ENCODE assay signal across 6 mouse cellular contexts in the genomic region with DNA sequence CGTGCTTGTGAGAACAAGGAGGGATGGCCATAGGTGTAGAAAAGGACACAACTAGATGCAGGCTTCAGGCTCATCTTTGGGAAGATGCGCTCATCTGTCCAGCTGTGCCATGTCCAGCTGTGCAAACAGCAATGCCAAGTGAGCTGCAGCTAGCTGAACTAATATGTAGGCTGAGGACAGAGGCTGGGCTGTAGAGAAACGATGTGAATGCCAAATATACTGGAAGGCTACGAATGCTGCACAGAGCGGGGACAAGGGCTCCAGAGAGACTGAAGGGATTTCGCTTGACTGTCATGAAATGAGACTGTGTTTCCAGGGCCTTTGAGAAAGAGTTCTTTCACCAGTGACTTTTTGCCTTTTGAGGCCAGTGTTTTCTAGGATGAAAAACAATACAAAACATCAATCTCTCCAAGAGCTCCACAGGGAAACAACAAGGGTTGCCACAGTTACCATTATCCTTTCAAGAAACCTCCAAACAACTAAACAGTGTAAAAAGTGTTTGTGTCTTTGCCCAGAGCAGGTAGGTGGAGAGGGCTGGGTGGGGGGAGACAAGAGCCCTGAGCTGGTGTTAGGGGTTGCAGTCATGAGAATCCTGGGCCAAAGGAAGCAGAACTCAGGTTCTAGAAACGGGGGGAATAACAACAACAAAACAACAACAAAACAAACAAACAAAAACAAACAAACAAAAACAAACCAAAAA.
A peak's percentile ranks its signal among the peaks of the same experiment; 100 is the strongest.
DNase-seq lines count a peak whose midpoint lies in the region; ATAC-seq and TF ChIP-seq lines count a peak whose summit lies in the region.
"Not testable (repeated sequence)": the region's sequence is repeated elsewhere in the genome, so short reads cannot be mapped to it uniquely, and the experiment has no call there.

No protein-coding gene starts in this region.

- not testable (repeated sequence) for H3K4me2 ChIP-seq in forebrain, postnatal 0 days (ENCODE audit: low read depth); hindbrain, embryonic 13.5 days; hindbrain, embryonic 16.5 days (ENCODE audit: low read length); midbrain, embryonic 15.5 days; neural tube, embryonic 11.5 days (ENCODE audit: low read depth); neural tube, embryonic 14.5 days (ENCODE audit: low read depth, low read length)

- TF ChIP-seq CTCF in forebrain, postnatal 0 days (IDR thresholded peaks at IDR 0.05; ENCODE audit: low read depth) = not testable (repeated sequence)

- not testable (repeated sequence) for H3K9me3 ChIP-seq in forebrain, postnatal 0 days (ENCODE audit: low read length); hindbrain, embryonic 13.5 days; hindbrain, embryonic 16.5 days (ENCODE audit: control insufficient read depth, low read length); midbrain, embryonic 15.5 days; neural tube, embryonic 11.5 days (ENCODE audit: control insufficient read depth, low read length); neural tube, embryonic 14.5 days (ENCODE audit: control insufficient read depth, low read length)

- not testable (repeated sequence) for H3K27me3 ChIP-seq in forebrain, postnatal 0 days (ENCODE audit: insufficient read depth, low read length); hindbrain, embryonic 13.5 days; hindbrain, embryonic 16.5 days (replicated peaks; ENCODE audit: control insufficient read depth, insufficient read depth, low read length); midbrain, embryonic 15.5 days (replicated peaks); neural tube, embryonic 11.5 days (ENCODE audit: control insufficient read depth, insufficient read depth, low read length); neural tube, embryonic 14.5 days (ENCODE audit: control insufficient read depth, insufficient read depth, low read length)

- WGBS in forebrain, postnatal 0 days = 68% methylated on average over 6 of the region's 7 CpGs
- 41% methylated on average over 6 of the region's 7 CpGs for WGBS in hindbrain, embryonic 13.5 days
- WGBS in hindbrain, embryonic 16.5 days = 48% methylated on average over 4 of the region's 7 CpGs
- 53% methylated on average over 6 of the region's 7 CpGs for WGBS in midbrain, embryonic 15.5 days
- 62% methylated on average over 6 of the region's 7 CpGs for WGBS in neural tube, embryonic 11.5 days
- 34% methylated on average over 6 of the region's 7 CpGs for WGBS in neural tube, embryonic 14.5 days

- not testable (repeated sequence) for H3K9ac ChIP-seq in forebrain, postnatal 0 days; hindbrain, embryonic 13.5 days; hindbrain, embryonic 16.5 days (ENCODE audit: low read depth, low read length); midbrain, embryonic 15.5 days; neural tube, embryonic 11.5 days (ENCODE audit: low read length); neural tube, embryonic 14.5 days (replicated peaks; ENCODE audit: low read depth, low read length)

- not testable (repeated sequence) for H3K4me1 ChIP-seq in forebrain, postnatal 0 days (ENCODE audit: insufficient read depth); hindbrain, embryonic 13.5 days (replicated peaks); hindbrain, embryonic 16.5 days (ENCODE audit: control insufficient read depth, insufficient read depth, low read depth, low read length); midbrain, embryonic 15.5 days; neural tube, embryonic 11.5 days (ENCODE audit: control insufficient read depth, insufficient read depth, low read length); neural tube, embryonic 14.5 days (ENCODE audit: control insufficient read depth, insufficient read depth, low read length)

- not testable (repeated sequence) for H3K4me3 ChIP-seq in forebrain, postnatal 0 days (ENCODE audit: low read depth, low read length); hindbrain, embryonic 13.5 days; hindbrain, embryonic 16.5 days (ENCODE audit: low read length); midbrain, embryonic 15.5 days; neural tube, embryonic 11.5 days (ENCODE audit: low read depth, low read length); neural tube, embryonic 14.5 days (ENCODE audit: low read depth, low read length)

- DNase-seq in forebrain, postnatal 0 days; neural tube, embryonic 11.5 days (ENCODE audit: low spot score): not testable (repeated sequence)

- not testable (repeated sequence) for H3K36me3 ChIP-seq in forebrain, postnatal 0 days (ENCODE audit: insufficient read depth); hindbrain, embryonic 13.5 days; hindbrain, embryonic 16.5 days (ENCODE audit: control insufficient read depth, insufficient read depth, low read length); midbrain, embryonic 15.5 days (replicated peaks); neural tube, embryonic 11.5 days (ENCODE audit: control insufficient read depth, insufficient read depth, low read length); neural tube, embryonic 14.5 days (ENCODE audit: control insufficient read depth, insufficient read depth, low read length)

- ATAC-seq in forebrain, postnatal 0 days = peak; percentile 51; the same call in 1 of the 2 replicates
- peak; percentile 84 for ATAC-seq in hindbrain, embryonic 13.5 days (ENCODE audit: low FRiP score)
- peak; percentile 94 for ATAC-seq in hindbrain, embryonic 16.5 days
- peak; percentile 50; the same call in 1 of the 2 replicates for ATAC-seq in midbrain, embryonic 15.5 days (replicated peaks)
- ATAC-seq in neural tube, embryonic 11.5 days (ENCODE audit: insufficient read depth, low FRiP score, low TSS enrichment) = peak; percentile 66
- peak; percentile 88; the same call in 1 of the 2 replicates for ATAC-seq in neural tube, embryonic 14.5 days (ENCODE audit: low read depth)

- not testable (repeated sequence) for H3K27ac ChIP-seq in forebrain, postnatal 0 days (ENCODE audit: low read depth, low read length); hindbrain, embryonic 16.5 days (ENCODE audit: low read depth, low read length); midbrain, embryonic 15.5 days; neural tube, embryonic 11.5 days (ENCODE audit: low read depth, low read length); neural tube, embryonic 14.5 days (ENCODE audit: low read depth, low read length)
- peak overlapping the region; percentile 23; the same call in 1 of the 2 replicates for H3K27ac ChIP-seq in hindbrain, embryonic 13.5 days
